Mouse (Mus musculus) retina, postnatal 7 days (tissue): ENCODE results near the gene Irgc1.

Experiments
- DNase-seq: peaks from one replicate; pipeline ENCODE4 v3.0.0-alpha.2; 2012; ENCODE audit warnings: low read depth, low spot score

Irgc1 gene

DNA sequence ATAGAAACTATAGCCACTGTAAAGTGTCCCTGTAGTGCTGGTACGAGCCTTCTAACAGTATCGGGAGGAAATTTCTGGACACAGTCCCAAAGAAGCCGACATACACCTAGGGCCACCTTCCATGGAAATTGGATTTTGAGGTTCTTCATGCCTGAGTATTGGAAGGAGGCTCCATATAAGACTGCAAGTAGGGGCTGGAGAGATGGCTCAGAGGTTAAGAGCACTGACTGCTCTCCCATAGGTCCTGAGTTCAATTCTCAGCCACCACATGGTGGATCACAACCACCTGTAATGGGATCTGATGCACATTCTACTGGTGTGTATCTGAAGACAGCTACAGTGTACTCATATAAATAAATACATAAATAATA, 52.0 kb downstream of the Irgc1 start:
- no peak for DNase-seq

DNA sequence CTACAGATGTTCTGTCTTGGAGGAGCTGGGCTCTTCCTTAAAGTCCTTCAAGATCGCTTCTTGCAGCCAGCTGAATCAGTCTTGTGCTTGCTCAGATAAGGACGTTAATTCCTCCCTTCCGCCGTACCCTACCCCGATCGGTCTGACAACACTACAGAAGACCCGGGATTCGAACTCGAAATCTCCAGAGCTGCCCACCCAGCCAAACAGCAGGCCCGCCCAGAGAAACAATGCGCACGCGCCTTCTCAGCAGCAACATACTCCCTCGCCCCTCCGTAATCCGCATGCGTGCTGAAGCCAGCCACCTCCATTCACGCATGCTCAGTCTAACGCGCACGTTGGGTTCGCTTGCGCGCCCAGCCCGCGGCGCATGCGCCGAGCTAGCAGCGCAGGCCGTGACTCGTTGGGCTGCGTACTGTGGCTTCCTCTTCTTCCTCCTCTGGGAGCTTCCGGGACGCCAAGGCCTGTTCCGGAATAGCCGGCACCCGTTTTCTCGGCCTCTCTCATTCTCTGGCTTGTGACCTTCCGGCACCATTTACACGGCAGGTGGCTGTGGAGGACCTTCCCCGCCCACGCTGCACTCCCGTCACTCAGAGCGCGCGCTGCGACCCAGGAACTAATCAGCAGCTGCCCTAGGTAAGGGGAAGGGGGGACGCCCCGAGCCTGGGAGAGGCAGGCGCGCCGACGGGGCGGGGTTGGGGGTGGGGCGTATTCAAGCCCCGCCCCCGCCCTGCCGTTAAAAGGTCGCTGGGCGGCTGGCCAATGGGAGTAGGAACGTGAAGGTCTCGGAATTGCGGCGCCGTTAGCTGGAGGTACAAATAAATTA, 52.6 kb downstream of the Irgc1 start, which contains the start of gene Smg9:
Gene Smg9 (plus strand): TSS at position 364 of the 826 bp plus-strand sequence.
- peak; percentile 99 for DNase-seq

DNA sequence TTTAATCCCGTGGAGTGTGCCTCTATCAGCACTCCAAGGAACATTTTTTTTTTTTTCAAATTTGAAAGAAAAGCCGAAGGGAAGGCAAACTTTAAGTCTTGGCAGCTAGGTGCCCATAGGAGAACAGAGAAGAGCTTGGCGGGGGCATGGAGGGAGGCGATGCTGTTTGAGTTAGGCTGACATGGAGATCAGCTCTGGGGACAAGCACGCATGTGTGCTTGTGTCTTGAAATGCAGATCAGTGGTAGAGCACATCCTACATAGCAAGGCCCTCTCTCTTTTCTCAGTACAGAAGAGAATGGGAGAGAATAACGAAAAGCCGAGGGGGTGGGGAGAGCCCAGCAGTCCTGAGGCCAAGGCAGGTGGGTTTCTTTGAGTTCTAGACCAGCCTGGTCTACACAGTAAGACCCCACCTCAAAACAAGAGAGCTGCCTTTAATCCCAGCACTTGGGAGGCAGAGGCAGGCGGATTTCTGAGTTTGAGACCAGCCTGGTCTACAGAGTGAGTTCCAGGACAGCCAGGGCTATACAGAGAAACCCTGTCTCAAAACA, 53.7 kb downstream of the Irgc1 start:
- DNase-seq = no peak

DNA sequence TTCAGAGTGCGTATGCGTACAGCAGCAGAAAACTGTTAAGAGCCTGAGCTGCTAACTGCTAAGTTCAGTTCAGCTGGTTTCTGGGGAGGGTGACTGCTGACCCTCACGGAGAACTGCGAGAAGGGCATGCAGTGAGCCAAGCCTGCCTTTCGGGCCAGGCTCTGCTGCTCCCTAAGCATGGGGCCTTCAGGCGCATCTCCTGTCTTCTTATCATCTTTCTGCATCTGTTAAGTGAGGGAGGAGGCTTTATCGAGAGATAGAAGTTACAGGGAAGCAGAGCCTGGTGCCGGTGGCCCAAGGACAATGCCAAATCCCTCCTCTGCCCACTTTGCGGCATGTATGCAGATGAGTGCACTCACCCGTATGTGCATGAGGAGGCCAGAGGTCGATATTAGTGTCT, 55.3 kb downstream of the Irgc1 start:
- no peak for DNase-seq

DNA sequence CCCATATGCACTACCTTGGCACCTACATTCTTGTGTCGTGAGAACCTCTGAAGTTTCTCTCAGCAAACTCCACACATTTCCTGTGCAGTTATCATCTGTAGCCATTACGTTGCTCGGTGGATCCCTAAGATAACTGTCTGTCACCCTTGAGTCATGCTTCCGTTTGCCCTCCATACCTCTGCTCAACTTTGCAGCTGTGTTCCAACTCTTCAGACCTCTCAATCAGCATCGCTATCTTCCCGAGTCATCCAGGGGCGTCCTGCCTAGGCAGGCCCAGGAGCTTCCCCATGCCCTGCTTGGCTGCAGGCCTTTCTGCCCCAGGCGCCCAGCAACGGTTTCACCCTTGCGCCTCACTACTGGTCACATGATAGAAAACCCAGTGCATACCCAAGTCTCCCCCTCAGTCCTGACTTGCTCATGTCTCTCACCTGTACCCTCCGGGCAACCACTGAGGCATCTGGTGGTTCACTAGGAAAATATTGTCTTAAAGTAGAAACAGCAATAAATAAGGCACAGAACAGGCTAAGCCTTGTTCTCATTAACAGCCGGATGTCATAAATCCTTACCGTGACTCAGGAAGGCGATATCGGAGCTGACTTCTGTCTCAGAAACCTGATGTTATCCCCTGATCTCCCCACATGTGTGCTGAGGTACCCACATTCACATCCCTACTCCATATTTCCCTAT, 57.5 kb downstream of the Irgc1 start:
- DNase-seq = no peak

DNA sequence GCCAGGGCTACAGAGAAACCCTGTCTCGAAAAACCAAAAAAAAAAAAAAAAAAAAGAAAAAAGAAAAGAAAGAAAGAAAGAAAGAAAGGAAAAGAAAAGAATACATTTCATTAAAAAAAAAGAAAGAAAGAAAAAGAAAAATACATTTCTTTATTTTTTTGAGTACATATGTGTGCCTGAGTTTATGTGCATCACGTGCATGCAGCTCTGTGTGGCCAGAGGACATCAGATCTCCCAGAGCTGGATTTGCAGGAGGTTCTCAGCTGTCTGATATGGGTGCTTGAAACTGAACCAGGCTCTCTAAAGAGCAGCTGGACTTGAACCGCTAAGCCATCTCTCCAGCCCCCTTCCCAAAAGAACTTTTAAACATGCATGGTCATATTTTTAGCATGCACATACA, 58.0 kb downstream of the Irgc1 start:
- no peak for DNase-seq

DNA sequence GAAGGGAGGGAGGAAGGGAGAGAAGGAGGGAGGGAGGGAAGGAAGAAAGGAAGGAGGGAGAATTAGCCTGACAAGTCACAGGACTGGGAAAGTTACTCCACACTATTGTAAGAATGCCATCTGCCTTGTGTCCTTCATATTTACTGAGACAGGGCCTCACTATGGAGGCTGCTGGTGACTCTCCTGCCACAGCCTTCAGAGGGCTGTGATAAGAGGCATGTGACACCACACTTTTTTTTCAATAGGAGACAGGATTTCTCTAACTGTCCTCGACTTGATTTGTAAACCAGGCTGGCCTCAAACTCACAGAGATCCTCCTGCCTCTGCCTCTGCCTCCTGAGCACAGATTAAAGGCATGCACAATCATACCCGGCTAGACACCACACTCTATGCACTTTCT, 60.4 kb downstream of the Irgc1 start:
- no peak for DNase-seq

DNA sequence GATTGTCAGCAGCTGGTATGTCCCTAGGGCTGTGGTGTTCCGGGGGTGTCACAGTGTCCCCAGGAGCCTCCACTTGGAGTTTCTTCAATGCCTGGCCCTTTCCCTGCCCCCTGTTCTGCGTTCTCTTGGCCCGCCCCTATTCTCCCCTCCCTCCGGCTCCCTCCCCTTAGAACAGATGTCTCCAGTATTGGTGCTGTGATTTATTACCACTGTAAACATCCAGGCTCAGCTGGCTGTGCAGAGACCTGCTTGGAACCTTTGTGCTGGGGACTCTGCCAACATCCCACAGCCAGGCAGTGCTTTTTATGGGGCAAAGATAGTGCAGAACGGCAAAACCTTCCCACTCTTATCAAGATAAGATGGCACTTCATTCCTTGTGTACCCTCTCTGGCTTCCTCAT, 61.0 kb downstream of the Irgc1 start:
- no peak for DNase-seq

DNA sequence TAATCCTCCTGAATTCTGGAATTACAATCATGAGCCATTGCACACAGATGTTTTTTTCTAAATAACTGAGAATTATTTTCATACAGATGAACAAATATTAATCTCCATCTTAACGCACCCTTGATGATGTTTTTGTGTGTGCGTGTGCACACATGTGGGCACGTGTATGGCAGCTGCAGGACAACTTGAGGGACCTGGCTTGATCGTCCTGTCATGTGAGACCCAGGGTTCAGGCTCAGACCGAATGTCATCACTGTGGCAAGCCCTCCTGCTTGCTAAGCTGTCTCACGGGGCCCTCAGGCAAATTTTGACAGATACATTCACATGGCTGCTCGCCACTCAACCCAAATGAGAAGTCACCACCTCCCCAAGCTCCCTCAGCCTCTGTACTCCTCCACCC, 61.6 kb downstream of the Irgc1 start:
- DNase-seq = no peak

DNA sequence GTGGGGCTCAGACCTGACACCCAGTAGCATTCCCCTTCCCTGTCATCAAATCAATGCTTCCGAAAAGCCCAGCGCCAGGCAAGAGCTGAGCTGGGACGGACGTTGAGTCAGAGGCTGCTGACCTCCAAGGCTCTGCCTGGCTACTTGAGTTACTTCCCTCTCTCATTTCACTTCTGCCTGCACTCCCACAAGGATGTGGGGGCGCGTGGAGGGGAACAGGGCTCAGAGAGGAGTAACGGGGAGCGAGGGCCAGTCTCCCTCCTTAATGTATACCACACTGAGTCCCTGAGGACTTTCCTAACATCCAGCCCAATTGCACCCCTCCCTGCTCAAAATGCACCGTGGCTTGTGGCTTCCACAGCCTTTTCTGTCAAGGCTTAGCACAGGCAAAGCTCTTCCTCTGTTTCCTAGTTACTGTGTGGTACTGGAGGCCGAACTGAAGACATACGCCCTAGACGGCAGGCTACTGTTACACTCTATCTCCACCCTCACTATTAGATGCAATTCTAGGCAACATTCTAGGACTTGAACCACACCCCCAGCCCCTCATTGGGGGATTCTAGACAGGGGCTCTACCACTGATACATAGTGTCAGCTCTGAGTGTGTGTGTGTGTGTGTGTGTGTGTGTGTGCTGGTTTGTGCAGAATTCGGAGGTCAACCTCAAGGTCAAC, 62.4 kb downstream of the Irgc1 start:
- DNase-seq = no peak

DNA sequence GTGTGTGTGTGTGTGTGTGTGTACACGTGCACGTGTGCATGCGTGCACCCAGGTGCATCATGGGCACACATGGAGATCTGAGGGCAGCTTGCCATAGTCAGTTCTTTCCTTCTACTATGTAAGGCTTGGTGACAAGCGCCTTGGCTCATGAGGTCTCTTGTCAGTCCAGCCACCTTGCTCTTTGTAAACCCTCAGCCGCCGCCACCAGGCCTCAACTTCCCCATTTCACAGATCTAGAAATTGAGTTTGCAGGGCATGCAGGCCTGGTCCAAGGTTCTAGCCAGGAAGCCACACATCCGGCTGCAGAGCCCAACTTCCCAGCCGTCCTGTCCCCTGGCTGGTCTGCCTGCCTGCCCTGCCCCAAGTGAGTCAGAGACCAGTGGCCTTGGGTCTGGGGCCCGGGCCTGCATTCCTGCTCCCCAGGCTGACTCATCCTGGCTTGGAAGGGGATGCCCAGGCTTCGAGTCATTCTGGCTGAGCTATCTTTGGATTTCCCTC, 65.0 kb downstream of the Irgc1 start:
- DNase-seq = no peak

DNA sequence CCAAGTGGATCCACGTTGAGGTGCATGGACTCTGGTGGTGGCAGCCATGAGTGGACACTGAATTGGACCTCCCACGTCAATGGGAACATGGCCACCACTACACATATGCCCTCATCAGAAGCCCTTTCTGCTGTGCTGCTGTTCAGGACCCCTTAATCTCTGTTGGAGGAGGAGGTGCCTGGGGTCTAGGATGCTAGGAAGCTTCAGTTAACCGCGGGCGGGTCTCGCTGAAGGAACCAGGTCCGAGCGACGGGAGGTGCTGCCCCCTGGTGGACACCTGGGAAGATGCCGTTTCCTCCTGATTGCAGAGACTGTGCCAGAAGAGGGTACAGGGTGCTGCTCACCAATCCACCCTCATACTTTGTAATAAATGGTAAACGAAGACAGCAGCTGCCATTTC, 67.3 kb downstream of the Irgc1 start:
- peak; percentile 43 for DNase-seq

DNA sequence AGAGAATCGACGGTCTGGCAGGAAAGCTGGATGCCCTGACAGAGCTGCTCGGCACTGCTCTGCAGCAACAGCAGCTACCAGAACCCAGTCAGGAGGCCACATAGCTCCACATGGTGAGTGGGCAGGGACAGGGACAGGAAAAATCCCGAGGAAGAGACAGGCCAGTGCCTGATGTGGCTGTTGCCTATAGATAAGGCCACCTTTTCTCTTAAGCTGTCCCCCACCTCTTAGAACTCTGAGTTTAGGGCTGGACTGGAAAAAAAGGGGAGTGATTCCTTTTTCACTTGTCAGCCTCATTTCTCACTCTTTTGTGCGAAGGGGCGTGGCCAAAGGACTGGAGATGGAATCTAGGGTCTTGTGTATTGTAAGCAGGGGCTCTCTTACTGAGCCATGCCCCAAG, 68.0 kb downstream of the Irgc1 start:
- DNase-seq = no peak

DNA sequence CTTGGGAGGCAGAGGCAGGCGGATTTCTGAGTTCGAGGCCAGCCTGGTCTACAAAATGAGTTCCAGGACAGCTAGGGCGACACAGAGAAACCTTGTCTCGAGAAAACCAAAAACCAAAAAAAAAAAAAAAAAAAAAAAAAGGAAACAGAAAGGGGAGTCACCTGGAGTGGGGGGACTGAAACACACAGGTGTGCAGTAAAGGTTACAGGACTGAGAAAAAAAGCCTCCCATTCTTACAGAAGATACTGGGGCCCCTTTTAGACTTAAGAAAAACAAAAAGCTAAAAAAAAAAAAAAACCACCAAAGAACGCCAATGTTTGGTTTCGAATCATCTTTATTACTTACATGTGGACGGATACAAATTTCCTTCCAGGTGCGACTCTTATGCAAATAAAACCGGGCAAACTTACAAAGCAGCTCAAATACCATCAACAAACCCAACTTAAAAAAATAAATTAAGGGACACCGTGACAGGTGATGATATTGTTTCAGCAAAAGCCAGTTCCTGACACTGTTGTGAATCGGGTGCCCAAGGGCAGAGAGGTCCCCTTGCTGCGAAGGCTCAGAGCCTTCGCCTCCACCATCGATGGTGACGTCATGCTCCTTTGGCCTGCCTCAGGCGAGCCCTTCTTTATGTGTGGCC, 69.2 kb downstream of the Irgc1 start:
- DNase-seq = no peak
